In the genomic region with DNA sequence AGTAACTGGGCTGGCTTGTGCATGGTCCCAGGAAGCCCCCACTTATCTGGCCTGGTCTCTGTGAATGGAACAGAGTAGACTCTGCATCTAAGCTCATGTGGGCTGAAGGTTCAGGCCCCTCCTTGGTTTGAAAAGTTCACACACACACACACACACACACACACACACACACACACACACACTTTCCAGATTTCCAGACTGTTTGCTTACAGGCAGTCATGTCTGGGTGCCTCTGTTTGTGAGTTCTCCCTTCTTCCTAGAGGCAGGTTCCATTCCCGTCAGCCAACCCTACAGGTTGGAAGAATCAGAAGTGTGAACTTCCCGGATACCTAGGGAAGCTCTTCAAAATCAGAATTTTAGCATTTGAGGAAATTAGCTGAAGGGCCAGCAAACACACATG, we compare ENCODE assay signal across 16 mouse cellular contexts. TPM values are rescaled to one million over a fixed set of nuclear protein-coding genes. Genes with fewer than 3 reads are reported as not detected.
DNase-seq lines count a peak whose midpoint lies in the region; ATAC-seq and TF ChIP-seq lines count a peak whose summit lies in the region.
"Had no signal": no experiment of that assay in that cellular context is flagged by ENCODE, and none has a peak within 500 bp of the region (broad histone marks: within the 10 kb centered on the region; RNA-seq: fewer than 3 reads in every experiment).

No protein-coding gene starts in this region.

- DNase-seq in stomach, postnatal 0 days (ENCODE audit: low spot score): no peak
- no peak for DNase-seq in hindbrain, embryonic 11.5 days (ENCODE audit: low spot score)
- no peak for DNase-seq in cerebellum, adult 18-20 months
- DNase-seq in spleen, postnatal 10 days (ENCODE audit: low spot score in 2 of 2): no peak
- DNase-seq in kidney, postnatal 14 days: no peak
- DNase-seq: kidney, postnatal 25 days; lung, postnatal 10 days; right cerebral cortex, postnatal 14 days had no signal

- H3K9me3 ChIP-seq in stomach, embryonic 16.5 days (replicated peaks; ENCODE audit: control insufficient read depth, low read length): no peaks in the 10 kb centered on the region
- H3K9me3 ChIP-seq in stomach, postnatal 0 days (ENCODE audit: control insufficient read depth, low read length): no peaks in the 10 kb centered on the region
- H3K9me3 ChIP-seq in hindbrain, embryonic 11.5 days (ENCODE audit: control insufficient read depth, low read length): no peaks in the 10 kb centered on the region
- H3K9me3 ChIP-seq in midbrain, embryonic 12.5 days: no peaks in the 10 kb centered on the region
- H3K9me3 ChIP-seq in kidney, embryonic 16.5 days (ENCODE audit: low read length): no peaks in the 10 kb centered on the region
- H3K9me3 ChIP-seq: embryonic facial prominence, embryonic 13.5 days; heart, embryonic 15.5 days; intestine, embryonic 15.5 days had no signal

- peaks cover 2% of the 10 kb centered on the region; the same call in 1 of the 2 replicates for H3K4me1 ChIP-seq in stomach, embryonic 16.5 days (ENCODE audit: control insufficient read depth, insufficient read depth, low read length)
- no peaks in the 10 kb centered on the region for H3K4me1 ChIP-seq in stomach, postnatal 0 days (replicated peaks; ENCODE audit: control insufficient read depth, insufficient read depth)
- H3K4me1 ChIP-seq in hindbrain, embryonic 11.5 days (replicated peaks; ENCODE audit: control insufficient read depth, insufficient read depth, low read length): peaks cover 15% of the 10 kb centered on the region
- H3K4me1 ChIP-seq in midbrain, embryonic 12.5 days: peaks cover 91% of the 10 kb centered on the region
- H3K4me1 ChIP-seq in kidney, embryonic 16.5 days (ENCODE audit: insufficient read depth, low read length): peaks cover 18% of the 10 kb centered on the region

- no peak for TF ChIP-seq EP300 in stomach, postnatal 0 days (optimal IDR thresholded peaks at IDR 0.05)

- H3K4me2 ChIP-seq in stomach, embryonic 16.5 days (ENCODE audit: low read depth, low read length): no peak overlapping the region
- H3K4me2 ChIP-seq in stomach, postnatal 0 days (replicated peaks; ENCODE audit: low read depth): no peak overlapping the region
- H3K4me2 ChIP-seq in hindbrain, embryonic 11.5 days (replicated peaks; ENCODE audit: low read depth, low read length): no peak overlapping the region; the same call in 1 of the 2 replicates
- H3K4me2 ChIP-seq in midbrain, embryonic 12.5 days (replicated peaks): peak overlapping the region; percentile 85
- no peak overlapping the region for H3K4me2 ChIP-seq in kidney, embryonic 16.5 days (replicated peaks; ENCODE audit: low read depth, low read length)
- H3K4me2 ChIP-seq: embryonic facial prominence, embryonic 13.5 days; heart, embryonic 15.5 days; intestine, embryonic 15.5 days had no signal

- no peak overlapping the region for H3K9ac ChIP-seq in stomach, embryonic 16.5 days (ENCODE audit: low read length)
- no peak overlapping the region for H3K9ac ChIP-seq in stomach, postnatal 0 days (ENCODE audit: low read length)
- H3K9ac ChIP-seq in hindbrain, embryonic 11.5 days (ENCODE audit: low read depth, low read length): no peak overlapping the region
- 0 out of 2 replicates have a peak overlapping the region, but pooled peaks have one; percentile 13 for H3K9ac ChIP-seq in midbrain, embryonic 12.5 days (replicated peaks)
- no peak overlapping the region for H3K9ac ChIP-seq in kidney, embryonic 16.5 days (replicated peaks; ENCODE audit: low read length)
- H3K9ac ChIP-seq: embryonic facial prominence, embryonic 13.5 days; heart, embryonic 15.5 days; intestine, embryonic 15.5 days; liver, embryonic 14.5 days had no signal

- peak overlapping the region; percentile 49; the same call in 1 of the 2 replicates for H3K27ac ChIP-seq in stomach, embryonic 16.5 days (ENCODE audit: low read length)
- no peak overlapping the region for H3K27ac ChIP-seq in stomach, postnatal 0 days (replicated peaks)
- peak overlapping the region; percentile 96 for H3K27ac ChIP-seq in hindbrain, embryonic 11.5 days (ENCODE audit: low read depth, low read length)
- H3K27ac ChIP-seq in midbrain, embryonic 12.5 days (replicated peaks): peak overlapping the region; percentile 97
- H3K27ac ChIP-seq in kidney, embryonic 16.5 days (ENCODE audit: low read length): no peak overlapping the region
- H3K27ac ChIP-seq: embryonic facial prominence, embryonic 13.5 days; heart, embryonic 15.5 days; intestine, embryonic 15.5 days; liver, embryonic 14.5 days had no signal

- H3K27me3 ChIP-seq in stomach, embryonic 16.5 days (ENCODE audit: control insufficient read depth, insufficient read depth, low read length): peaks cover 41% of the 10 kb centered on the region
- H3K27me3 ChIP-seq in stomach, postnatal 0 days (ENCODE audit: control insufficient read depth, insufficient read depth, low read length): peaks cover 2% of the 10 kb centered on the region; the same call in 1 of the 2 replicates
- peaks cover 3% of the 10 kb centered on the region; the same call in 1 of the 2 replicates for H3K27me3 ChIP-seq in hindbrain, embryonic 11.5 days (ENCODE audit: control insufficient read depth, insufficient read depth, low read length)
- H3K27me3 ChIP-seq in midbrain, embryonic 12.5 days: peaks cover 11% of the 10 kb centered on the region
- peaks cover 98% of the 10 kb centered on the region for H3K27me3 ChIP-seq in kidney, embryonic 16.5 days (ENCODE audit: insufficient read depth, low read length)

- H3K4me3 ChIP-seq in stomach, embryonic 16.5 days (replicated peaks; ENCODE audit: low read length): no peak overlapping the region
- H3K4me3 ChIP-seq in stomach, postnatal 0 days (ENCODE audit: low read depth, low read length): no peak overlapping the region
- no peak overlapping the region for H3K4me3 ChIP-seq in hindbrain, embryonic 11.5 days (ENCODE audit: low read depth, low read length)
- H3K4me3 ChIP-seq in midbrain, embryonic 12.5 days: no peak overlapping the region
- H3K4me3 ChIP-seq in kidney, embryonic 16.5 days (ENCODE audit: low read length): no peak overlapping the region
- H3K4me3 ChIP-seq: embryonic facial prominence, embryonic 13.5 days; heart, embryonic 15.5 days; intestine, embryonic 15.5 days had no signal

- no peaks in the 10 kb centered on the region for H3K36me3 ChIP-seq in stomach, embryonic 16.5 days (ENCODE audit: control insufficient read depth, insufficient read depth, low read length)
- H3K36me3 ChIP-seq in stomach, postnatal 0 days (ENCODE audit: control insufficient read depth, insufficient read depth, low read length): no peaks in the 10 kb centered on the region
- H3K36me3 ChIP-seq in hindbrain, embryonic 11.5 days (ENCODE audit: control insufficient read depth, insufficient read depth, low read length): no peaks in the 10 kb centered on the region
- no peaks in the 10 kb centered on the region for H3K36me3 ChIP-seq in midbrain, embryonic 12.5 days
- H3K36me3 ChIP-seq in kidney, embryonic 16.5 days (ENCODE audit: insufficient read depth, low read length): no peaks in the 10 kb centered on the region
- H3K36me3 ChIP-seq: embryonic facial prominence, embryonic 13.5 days; heart, embryonic 15.5 days; intestine, embryonic 15.5 days had no signal

- no peak for ATAC-seq in stomach, embryonic 16.5 days (ENCODE audit: insufficient read depth, low FRiP score)
- ATAC-seq in stomach, postnatal 0 days (ENCODE audit: low FRiP score, low TSS enrichment): no peak
- ATAC-seq in hindbrain, embryonic 11.5 days (ENCODE audit: low FRiP score): no peak
- ATAC-seq in midbrain, embryonic 12.5 days (ENCODE audit: low FRiP score, low read depth): no peak
- no peak for ATAC-seq in kidney, embryonic 16.5 days (ENCODE audit: low FRiP score, low TSS enrichment)
- ATAC-seq: intestine, embryonic 15.5 days had no signal

- no peak for TF ChIP-seq CTCF in stomach, postnatal 0 days (IDR thresholded peaks at IDR 0.05; ENCODE audit: low read depth)

- WGBS in stomach, embryonic 16.5 days: 59% methylated on average over 2 of the region's 2 CpGs
- WGBS in stomach, postnatal 0 days: 41% methylated on average over 2 of the region's 2 CpGs
- WGBS in hindbrain, embryonic 11.5 days: 19% methylated on average over 2 of the region's 2 CpGs
- WGBS in midbrain, embryonic 12.5 days: 15% methylated on average over 2 of the region's 2 CpGs
- WGBS in kidney, embryonic 16.5 days: 40% methylated on average over 2 of the region's 2 CpGs

RNA-seq across cellular contexts. Expression of gene Sox2, which starts 17.0 kb away (rescaled TPM):
- polyA plus RNA-seq in stomach, embryonic 16.5 days (2015; fragmentation: Nextera tagmentation; extraction: Ambion mirVana): 7.7 and 8.6 TPM in 2 replicates
- polyA plus RNA-seq in stomach, postnatal 0 days (2015; fragmentation: Nextera tagmentation; extraction: Ambion mirVana): 11.6 and 14.7 TPM in 2 replicates
- 25.1 and 36.7 TPM in 2 replicates for polyA plus RNA-seq in hindbrain, embryonic 11.5 days (2014; fragmentation: Nextera tagmentation; extraction: Ambion mirVana)
- 49.5 and 61.1 TPM in 2 replicates for polyA plus RNA-seq in midbrain, embryonic 12.5 days (2016; fragmentation: Nextera tagmentation; extraction: Ambion mirVana)
- polyA plus RNA-seq in kidney, embryonic 16.5 days (2015; fragmentation: Nextera tagmentation; extraction: Ambion mirVana): not detected in 2 replicates
- polyA plus RNA-seq: gonadal fat pad, adult 2 months had no signal

Comparison
In these comparisons a context has a peak if more than half of its experiments do, and no peak if none do; other contexts are left out.
1. H3K27ac ChIP-seq: peak in stomach, embryonic 16.5 days (single experiment), hindbrain, embryonic 11.5 days (single experiment) and midbrain, embryonic 12.5 days (single experiment); none in stomach, postnatal 0 days (single experiment) and kidney, embryonic 16.5 days (single experiment).